Mouse (Mus musculus) heart, embryonic 12.5 days (tissue): Measurements from ENCODE around the gene Acta2. TPM values are rescaled to one million over a fixed set of nuclear protein-coding genes. Genes with fewer than 3 reads are reported as not detected.

ENCODE experiments used
- ATAC-seq: fragments of 200-750 bp; cut with Nextera tagmentation; 2 replicates; pipeline ENCODE4 v1.8.0; 2017; ENCODE audit warnings: moderate TSS enrichment, moderate library complexity; ENCODE audit not compliant: insufficient number of reproducible peaks, low FRiP score
- H3K27ac ChIP-seq: fragments of 300-500 bp; sonication (generic); 2 replicates; pipeline ENCODE4 v1.5.1; 2016; ENCODE audit warnings: mild to moderate bottlenecking, moderate library complexity; ENCODE audit not compliant: poor library complexity, severe bottlenecking
- H3K27me3 ChIP-seq: fragments of 300-500 bp; sonication (generic); replicated peaks from 2 replicates; pipeline ENCODE4 v1.6.1; 2016; ENCODE audit warnings: mild to moderate bottlenecking, moderate library complexity
- H3K36me3 ChIP-seq: fragments of 300-500 bp; sonication (generic); 2 replicates; pipeline ENCODE4 v1.6.1; 2016; ENCODE audit warnings: mild to moderate bottlenecking, moderate library complexity
- H3K4me1 ChIP-seq: fragments of 300-500 bp; sonication (generic); replicated peaks from 2 replicates; pipeline ENCODE4 v1.6.1; 2016; ENCODE audit warnings: mild to moderate bottlenecking
- H3K4me2 ChIP-seq: fragments of 300-500 bp; sonication (generic); 2 replicates; pipeline ENCODE4 v1.6.1; 2016; ENCODE audit warnings: mild to moderate bottlenecking, moderate library complexity
- H3K4me3 ChIP-seq: fragments of 300-500 bp; sonication (generic); 2 replicates; pipeline ENCODE4 v1.5.1; 2016; ENCODE audit warnings: mild to moderate bottlenecking
- H3K9ac ChIP-seq: fragments of 300-500 bp; sonication (generic); 2 replicates; pipeline ENCODE4 v1.6.1; 2016; ENCODE audit warnings: mild to moderate bottlenecking, moderate library complexity
- H3K9me3 ChIP-seq: fragments of 300-500 bp; sonication (generic); replicated peaks from 2 replicates; pipeline ENCODE4 v1.6.1; 2016; ENCODE audit warnings: mild to moderate bottlenecking, moderate library complexity
- WGBS: fragments of 180-500 bp; shearing (Covaris S2); methylation state at CpG from one replicate; pipeline ENCODE4 v1.1.7; 2016; 5-methylcytosine and 5-hydroxymethylcytosine counted together
- polyA plus RNA-seq: library from polyadenylated mRNA; unstranded; fragments of >200 nt; fragmentation: Nextera tagmentation; extraction: Ambion mirVana; gene quantifications from 2 replicates; pipeline ENCODE4 v1.2.1, GENCODE M21; 2016

Acta2 gene
- 1,019 and 1,096 TPM in 2 replicates for polyA plus RNA-seq

DNA sequence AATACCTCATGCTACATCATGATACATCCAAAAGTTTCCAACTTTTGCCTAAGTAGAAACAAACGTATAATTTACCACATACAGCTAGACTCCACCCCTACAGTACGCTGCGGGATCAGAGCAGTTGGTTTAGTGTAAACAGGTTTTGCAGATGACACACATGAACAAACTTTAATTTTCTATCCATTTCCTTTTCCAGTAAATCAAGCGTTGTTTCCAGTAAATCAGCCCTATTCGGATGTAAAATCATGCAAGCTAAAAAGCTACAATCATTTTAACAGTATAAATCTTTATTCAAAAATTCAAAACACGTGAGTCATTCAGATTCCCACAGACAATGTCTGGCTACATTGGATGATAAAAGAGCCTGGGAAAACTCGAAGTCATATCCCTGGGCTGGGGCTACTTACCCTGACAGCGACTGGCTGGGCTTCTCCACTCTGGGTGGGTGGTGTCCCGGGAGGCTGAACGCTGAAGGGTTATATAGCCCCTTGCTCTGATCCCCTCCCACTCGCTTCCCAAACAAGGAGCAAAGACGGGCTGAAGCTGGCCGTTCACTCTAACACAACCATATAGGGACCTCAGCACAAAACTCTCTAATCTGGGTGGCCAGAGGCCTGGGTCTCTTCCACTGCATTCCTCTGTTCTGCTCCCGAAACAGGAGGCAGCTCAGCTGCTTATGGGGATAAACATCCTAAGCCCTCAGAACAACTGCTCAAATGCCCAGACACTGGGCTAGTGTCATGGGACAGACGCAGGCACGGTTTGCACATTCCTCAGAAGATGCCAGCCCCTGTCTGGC, at the start of gene Acta2:
TSS of gene Acta2 (minus strand) at position 711 of the 802 bp plus-strand sequence.
- Histone ChIP-seq H3K4me3 (peak within 1 kb of the TSS; percentile 45), H3K9ac (peak within 1 kb of the TSS; percentile 62), H3K27ac (peak within 1 kb of the TSS; percentile 80), H3K36me3 (peaks cover 6% of the 10 kb centered on the region), H3K4me1 (peaks cover 27% of the 10 kb centered on the region), H3K9me3 (no peaks in the 10 kb centered on the region), H3K4me2 (peak within 1 kb of the TSS; percentile 68), H3K27me3 (peaks cover 18% of the 10 kb centered on the region)
- ATAC-seq, result peak; percentile 70
- 23% methylated on average over 16 of the region's 16 CpGs for WGBS

DNA sequence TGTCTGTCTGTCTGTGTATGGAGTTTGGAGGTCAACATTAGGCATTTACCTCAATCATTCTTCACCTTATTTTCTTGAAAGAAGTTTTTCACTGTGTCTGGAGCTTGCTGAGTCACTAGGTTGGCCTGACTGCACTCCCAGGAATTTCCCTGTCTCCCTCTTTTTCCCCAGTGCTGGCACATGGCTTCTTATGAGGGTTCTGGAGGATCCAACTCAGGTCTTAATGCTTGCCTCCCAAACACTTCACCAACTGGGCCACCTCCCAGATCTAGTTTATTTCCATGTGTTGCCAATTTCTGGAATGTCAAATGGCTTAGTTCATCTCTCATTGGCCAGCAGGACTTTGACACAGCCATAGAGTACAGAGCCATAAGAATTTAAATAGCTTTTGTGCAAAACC, 49.5 kb upstream of the Acta2 start:
- peaks cover 2% of the 10 kb centered on the region; the same call in 1 of the 2 replicates for H3K4me1 ChIP-seq
- ATAC-seq, result no peak
- H3K27me3 ChIP-seq, result no peaks in the 10 kb centered on the region
- H3K4me2 ChIP-seq, result no peak overlapping the region
- H3K27ac ChIP-seq, result no peak overlapping the region
- no peak overlapping the region for H3K4me3 ChIP-seq
- no peaks in the 10 kb centered on the region for H3K9me3 ChIP-seq
- no peak overlapping the region for H3K9ac ChIP-seq
- no peaks in the 10 kb centered on the region for H3K36me3 ChIP-seq

DNA sequence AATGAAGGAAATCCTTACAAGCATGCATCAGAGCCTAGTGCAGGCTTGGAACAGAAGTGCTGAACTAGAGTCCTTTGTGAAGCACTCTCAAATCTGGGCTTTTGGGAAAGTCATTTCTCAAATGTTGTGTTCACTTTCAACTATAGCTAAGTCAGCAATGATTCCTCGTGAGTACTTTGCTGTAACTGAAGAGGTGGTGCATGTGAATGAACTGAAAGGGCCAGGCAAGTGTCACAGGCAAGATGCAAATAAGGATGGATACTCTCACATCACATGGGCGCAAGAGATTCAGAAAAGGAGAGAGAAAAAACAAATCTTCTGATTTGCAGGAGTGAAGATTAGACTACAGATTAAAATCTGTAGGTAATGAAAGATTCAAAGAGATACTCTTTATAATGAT, 45.0 kb upstream of the Acta2 start:
- Histone ChIP-seq H3K4me3 (no peak overlapping the region), H3K36me3 (no peaks in the 10 kb centered on the region), H3K27ac (no peak overlapping the region), H3K9me3 (no peaks in the 10 kb centered on the region), H3K4me2 (no peak overlapping the region), H3K4me1 (peaks cover 13% of the 10 kb centered on the region), H3K27me3 (no peaks in the 10 kb centered on the region), H3K9ac (no peak overlapping the region)
- no peak for ATAC-seq
- 82% methylated on average over 2 of the region's 2 CpGs for WGBS

DNA sequence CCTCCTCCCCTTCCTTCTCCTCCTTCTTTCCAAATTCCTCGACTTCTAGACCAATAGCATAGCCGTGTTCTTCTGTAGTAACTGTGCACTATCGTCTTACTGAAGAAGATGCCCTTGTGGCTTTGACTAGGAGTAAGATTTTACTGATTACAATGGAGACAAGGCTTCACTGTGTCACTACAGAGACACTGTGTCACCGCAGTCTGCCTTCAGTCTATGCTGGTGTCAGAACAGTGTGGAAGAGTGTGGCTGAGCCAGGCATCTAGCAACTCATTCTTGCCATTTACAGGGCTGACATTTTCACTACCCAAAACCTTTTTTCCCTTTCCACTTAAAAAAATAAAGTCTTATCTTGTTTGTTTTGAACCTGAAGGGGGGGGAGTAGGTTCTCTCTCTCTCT, 43.8 kb upstream of the Acta2 start:
- Histone ChIP-seq H3K4me2 (no peak overlapping the region), H3K27ac (no peak overlapping the region), H3K9me3 (no peaks in the 10 kb centered on the region), H3K36me3 (no peaks in the 10 kb centered on the region), H3K4me3 (no peak overlapping the region), H3K27me3 (no peaks in the 10 kb centered on the region), H3K9ac (no peak overlapping the region), H3K4me1 (peaks cover 13% of the 10 kb centered on the region)
- WGBS, result 45% methylated on average over 4 of the region's 4 CpGs
- no peak for ATAC-seq

DNA sequence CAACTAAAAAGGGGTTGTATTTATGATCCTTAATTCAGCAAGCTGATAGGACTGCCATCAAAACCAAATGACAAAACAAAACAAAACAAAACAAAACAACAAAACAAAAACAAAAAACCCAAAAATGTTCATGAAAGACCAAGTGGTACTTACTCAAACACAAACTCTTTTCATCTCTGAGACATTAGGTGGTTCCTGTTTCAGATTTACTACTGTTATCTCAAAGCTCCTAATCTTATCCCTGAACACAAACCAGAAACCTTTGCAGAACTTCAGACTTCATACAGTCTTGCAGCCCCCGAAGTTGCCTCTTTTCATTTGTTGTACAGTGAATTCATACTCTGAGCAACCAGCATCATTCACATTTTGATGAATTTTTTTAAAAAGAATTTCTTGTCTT, 43.1 kb upstream of the Acta2 start:
- H3K27me3 ChIP-seq, result no peaks in the 10 kb centered on the region
- no peak overlapping the region for H3K4me2 ChIP-seq
- H3K36me3 ChIP-seq, result no peaks in the 10 kb centered on the region
- no peak for ATAC-seq
- no peak overlapping the region for H3K27ac ChIP-seq
- WGBS, result 23% methylated on average over 1 of the region's 1 CpGs
- H3K9ac ChIP-seq, result no peak overlapping the region
- H3K4me1 ChIP-seq, result peaks cover 13% of the 10 kb centered on the region
- no peak overlapping the region for H3K4me3 ChIP-seq
- no peaks in the 10 kb centered on the region for H3K9me3 ChIP-seq

DNA sequence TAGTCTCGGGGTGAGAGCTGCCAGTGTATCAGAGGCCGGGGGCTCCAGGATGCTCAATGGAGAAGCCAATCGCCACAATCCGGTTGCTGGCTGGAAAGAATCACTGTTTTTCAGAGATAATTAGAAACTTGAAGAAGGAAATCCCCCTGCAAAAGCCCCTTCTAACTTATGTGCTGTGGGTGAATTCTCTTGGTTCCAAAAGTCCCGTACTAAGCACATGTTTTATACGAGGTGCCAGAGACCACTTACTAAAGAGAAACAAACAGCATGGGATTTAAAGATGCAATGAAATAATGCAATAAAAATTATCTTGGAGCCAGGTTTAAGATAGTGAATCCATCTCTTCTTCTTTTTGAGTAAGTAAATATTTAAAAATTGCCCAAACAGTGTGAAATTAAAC, 40.1 kb upstream of the Acta2 start:
- H3K4me3 ChIP-seq, result no peak overlapping the region
- no peak overlapping the region for H3K9ac ChIP-seq
- peaks cover 13% of the 10 kb centered on the region for H3K4me1 ChIP-seq
- H3K4me2 ChIP-seq, result no peak overlapping the region
- no peak for ATAC-seq
- no peak overlapping the region for H3K27ac ChIP-seq
- peaks cover 11% of the 10 kb centered on the region; the same call in 1 of the 2 replicates for H3K27me3 ChIP-seq
- no peaks in the 10 kb centered on the region for H3K36me3 ChIP-seq
- no peaks in the 10 kb centered on the region for H3K9me3 ChIP-seq
- 55% methylated on average over 6 of the region's 6 CpGs for WGBS

DNA sequence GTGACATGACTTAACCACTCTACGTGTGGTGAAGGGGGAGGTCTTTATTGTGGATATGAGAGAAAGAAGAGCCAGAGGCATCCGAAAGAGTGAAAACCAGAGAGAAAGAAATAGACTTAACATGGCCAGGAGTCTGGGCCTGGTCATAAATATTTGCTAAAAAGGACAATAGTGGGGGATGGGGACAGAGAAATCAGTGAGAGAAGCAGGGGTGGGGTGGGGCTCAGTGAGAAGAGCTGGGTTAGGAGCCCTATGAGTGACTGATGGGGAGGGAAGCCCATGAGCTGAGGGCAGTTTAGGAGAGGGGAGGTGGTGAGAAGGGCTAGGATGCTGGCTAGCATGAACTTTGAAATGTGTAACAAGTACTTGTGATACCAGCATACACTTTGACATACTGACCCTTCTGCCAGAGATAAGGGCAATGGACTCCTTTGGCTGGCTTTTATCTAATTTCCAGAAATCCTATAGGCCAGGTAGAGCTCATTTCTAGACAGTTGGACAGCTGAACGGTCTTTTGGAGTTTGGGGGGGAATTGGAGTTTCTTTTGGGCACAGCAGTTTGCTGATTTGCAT, 38.1 kb upstream of the Acta2 start:
- 74% methylated on average over 3 of the region's 3 CpGs for WGBS
- Histone ChIP-seq H3K27me3 (peaks cover 11% of the 10 kb centered on the region; the same call in 1 of the 2 replicates), H3K9ac (no peak overlapping the region), H3K4me3 (no peak overlapping the region), H3K9me3 (no peaks in the 10 kb centered on the region), H3K4me2 (no peak overlapping the region), H3K27ac (no peak overlapping the region), H3K4me1 (no peaks in the 10 kb centered on the region; the same call in 1 of the 2 replicates), H3K36me3 (no peaks in the 10 kb centered on the region)
- ATAC-seq, result no peak

DNA sequence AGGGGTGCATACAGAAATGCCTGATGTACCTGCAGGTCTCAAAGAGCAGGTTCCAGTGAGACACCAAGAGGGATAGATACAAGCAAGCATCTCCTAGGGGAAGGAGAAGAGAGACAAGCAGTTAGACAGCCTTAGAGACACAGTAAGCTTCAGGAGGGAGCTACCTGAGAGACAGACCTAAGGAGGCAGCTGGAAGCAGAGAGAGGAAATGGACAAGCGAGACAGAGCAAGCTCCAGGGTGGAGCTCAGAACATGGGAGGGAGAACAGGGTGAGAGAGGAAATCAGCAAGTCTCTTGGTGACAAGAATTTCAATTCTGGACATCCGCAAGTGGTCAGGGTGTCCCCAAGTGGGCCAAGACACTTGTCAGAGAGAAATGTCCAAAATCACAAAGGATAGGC, 37.3 kb upstream of the Acta2 start:
- peaks cover 11% of the 10 kb centered on the region; the same call in 1 of the 2 replicates for H3K27me3 ChIP-seq
- H3K9ac ChIP-seq, result no peak overlapping the region
- no peak for ATAC-seq
- no peak overlapping the region for H3K4me2 ChIP-seq
- no peaks in the 10 kb centered on the region for H3K36me3 ChIP-seq
- H3K4me3 ChIP-seq, result no peak overlapping the region
- no peak overlapping the region for H3K27ac ChIP-seq
- 63% methylated on average over 2 of the region's 2 CpGs for WGBS
- H3K9me3 ChIP-seq, result no peaks in the 10 kb centered on the region
- no peaks in the 10 kb centered on the region; the same call in 1 of the 2 replicates for H3K4me1 ChIP-seq

DNA sequence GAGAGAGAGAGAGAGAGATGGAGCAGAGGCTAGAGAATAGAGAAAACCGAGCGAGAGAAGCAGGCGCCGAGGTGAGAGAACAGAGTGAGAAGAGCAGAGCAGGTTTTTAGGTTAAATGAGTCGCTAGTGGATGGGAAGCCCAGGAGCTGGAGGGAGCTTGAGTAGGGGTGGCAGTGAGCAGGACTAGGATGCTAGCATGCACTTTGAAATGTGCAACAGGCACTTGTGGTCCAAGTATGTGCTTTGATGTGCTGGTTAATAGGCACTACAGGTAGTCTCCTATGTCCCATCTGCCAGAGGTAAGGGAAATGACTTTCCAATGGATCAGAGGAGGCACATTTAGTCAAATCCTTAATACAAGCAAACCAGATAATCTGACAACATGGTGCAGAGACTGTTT, 36.6 kb upstream of the Acta2 start:
- no peaks in the 10 kb centered on the region for H3K36me3 ChIP-seq
- H3K4me2 ChIP-seq, result no peak overlapping the region
- no peaks in the 10 kb centered on the region for H3K9me3 ChIP-seq
- no peak for ATAC-seq
- H3K4me3 ChIP-seq, result no peak overlapping the region
- peaks cover 11% of the 10 kb centered on the region; the same call in 1 of the 2 replicates for H3K27me3 ChIP-seq
- 65% methylated on average over 5 of the region's 5 CpGs for WGBS
- H3K27ac ChIP-seq, result no peak overlapping the region
- no peak overlapping the region for H3K9ac ChIP-seq
- no peaks in the 10 kb centered on the region; the same call in 1 of the 2 replicates for H3K4me1 ChIP-seq

DNA sequence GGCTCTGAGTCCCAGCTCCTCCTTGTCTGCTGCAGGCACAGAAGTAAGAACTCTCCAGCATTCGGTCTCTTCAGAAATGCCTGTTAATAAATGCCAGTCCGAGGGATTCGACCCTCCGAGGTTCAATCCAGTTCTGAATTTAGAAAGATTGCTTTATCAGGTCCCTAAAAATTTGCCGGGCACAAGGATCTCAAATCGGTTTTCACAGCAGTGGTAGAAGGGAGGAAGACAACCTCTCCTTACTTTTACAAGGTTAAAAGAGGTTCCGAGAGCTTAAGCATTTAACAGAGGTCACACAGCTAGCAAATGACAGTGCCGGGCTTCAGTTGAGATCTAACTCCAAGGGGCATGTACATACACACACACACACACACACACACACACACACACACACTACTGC, 36.0 kb upstream of the Acta2 start:
- Histone ChIP-seq H3K36me3 (no peaks in the 10 kb centered on the region), H3K27ac (no peak overlapping the region), H3K9ac (no peak overlapping the region), H3K4me3 (peak overlapping the region; percentile 52), H3K27me3 (peaks cover 11% of the 10 kb centered on the region; the same call in 1 of the 2 replicates), H3K4me1 (no peaks in the 10 kb centered on the region; the same call in 1 of the 2 replicates), H3K4me2 (peak overlapping the region; percentile 89), H3K9me3 (no peaks in the 10 kb centered on the region)
- ATAC-seq, result no peak
- 60% methylated on average over 8 of the region's 8 CpGs for WGBS

DNA sequence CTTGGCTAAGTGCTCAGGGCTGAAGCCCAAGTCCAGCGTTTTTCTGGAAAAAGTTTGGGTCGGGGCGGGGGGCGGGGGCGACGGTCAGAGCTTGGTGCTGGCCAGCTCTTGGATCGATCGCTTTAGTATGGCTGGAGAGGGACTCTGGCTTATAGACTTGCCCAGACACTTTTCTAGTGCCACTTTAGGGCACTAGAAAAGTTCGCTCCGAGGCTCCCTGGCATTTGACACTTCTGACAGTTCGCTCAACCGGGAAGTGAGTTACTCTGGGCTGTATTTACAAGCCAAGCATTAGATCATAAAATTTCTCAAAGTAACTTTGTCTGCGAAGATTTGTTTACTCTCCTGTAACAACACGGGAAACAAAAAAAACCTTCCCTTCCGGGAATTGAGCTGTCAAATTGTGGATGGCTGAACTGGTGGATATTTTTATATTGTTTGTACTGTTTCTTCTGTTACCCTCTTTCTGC, 35.5 kb upstream of the Acta2 start:
- H3K27me3 ChIP-seq, result peaks cover 11% of the 10 kb centered on the region; the same call in 1 of the 2 replicates
- H3K4me1 ChIP-seq, result no peaks in the 10 kb centered on the region; the same call in 1 of the 2 replicates
- 12% methylated on average over 15 of the region's 15 CpGs for WGBS
- peak overlapping the region; percentile 52 for H3K4me3 ChIP-seq
- no peak overlapping the region for H3K27ac ChIP-seq
- peak overlapping the region; percentile 89 for H3K4me2 ChIP-seq
- H3K36me3 ChIP-seq, result no peaks in the 10 kb centered on the region
- no peaks in the 10 kb centered on the region for H3K9me3 ChIP-seq
- peak overlapping the region; percentile 65 for H3K9ac ChIP-seq
- ATAC-seq, result peak; percentile 6; the same call in 1 of the 2 replicates
